Mouse (Mus musculus): ENCODE results near the gene Gm21738.
"Not testable (repeated sequence)": the region's sequence is repeated elsewhere in the genome, so short reads cannot be mapped to it uniquely, and the experiment has no call there.

Gene Gm21738

DNA sequence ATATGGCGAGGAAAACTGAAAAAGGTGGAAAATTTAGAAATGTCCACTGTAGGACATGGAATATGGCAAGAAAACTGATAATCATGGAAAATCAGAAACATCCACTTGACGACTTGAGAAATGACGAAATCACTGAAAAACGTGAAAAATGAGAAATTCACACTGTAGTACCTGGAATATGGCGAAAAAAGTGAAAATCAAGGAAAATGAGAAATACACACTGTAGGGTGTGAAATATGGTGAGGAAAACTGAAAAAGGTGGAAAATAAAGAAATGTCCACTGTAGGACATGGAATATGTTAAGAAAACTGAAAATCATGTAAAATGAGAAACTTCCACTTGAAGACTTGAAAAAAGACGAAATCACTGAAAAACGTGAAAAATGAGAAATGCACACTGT, at the start of gene Gm21738:
Gm21738 (minus strand) TSS at position 101 of the 400 bp plus-strand sequence.
- not testable (repeated sequence) for DNase-seq (ENCODE audit: low spot score)

DNA sequence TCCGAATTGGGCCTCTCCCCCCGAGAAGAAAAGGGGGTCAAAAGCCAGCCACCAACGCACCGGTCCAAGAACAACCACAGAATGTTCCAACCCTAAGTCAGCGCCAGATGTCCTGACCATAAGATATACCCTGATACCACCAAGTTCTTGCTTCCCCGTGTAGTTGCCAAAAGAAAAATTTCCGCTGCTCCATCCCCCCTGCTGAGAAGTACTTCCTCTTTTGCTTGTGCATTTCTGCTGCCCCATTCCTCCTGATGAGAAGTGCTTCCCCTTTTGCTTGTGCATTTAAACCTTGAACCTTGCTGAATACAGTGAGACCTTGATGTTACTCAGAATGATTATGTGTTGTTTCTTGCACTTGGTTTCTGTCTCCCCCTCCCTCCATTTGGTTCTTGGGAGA, 35.0 kb downstream of the Gm21738 start:
- DNase-seq (ENCODE audit: low spot score) = not testable (repeated sequence)
